Mouse (Mus musculus) lung, postnatal 0 days (tissue): ENCODE results near the gene Pde4a.

Experiments
- CTCF ChIP-seq: IDR thresholded peaks from 2 replicates; pipeline ENCODE4 v1.5.1; 2016; ENCODE audit warnings: antibody characterized with exemption, mild to moderate bottlenecking
- EP300 ChIP-seq: IDR thresholded peaks from 2 replicates; pipeline ENCODE4 v1.6.1; 2016; ENCODE audit warnings: antibody characterized with exemption, mild to moderate bottlenecking, control low read depth

GRCm38 (mm10) chr9:21245113-21245487 is 79.6 kb downstream of the Pde4a start:
- TF ChIP-seq CTCF: no peak
- TF ChIP-seq EP300: no peak
